Mouse (Mus musculus): ENCODE data around the gene Fgf4. TPM values are rescaled to one million over a fixed set of nuclear protein-coding genes. Genes with fewer than 3 reads are reported as not detected.

Fgf4 gene
- not detected for total RNA-seq (2021)
- long read RNA-seq, experiment 1: 0 reads
- long read RNA-seq, experiment 2: 0 reads

- no peak for DNase-seq (ENCODE audit: low spot score in 2 of 2)
These were observed at the start of gene Fgf4 for GRCm38 (mm10) chr7:144847067-144847466. Fgf4 (plus strand) TSS chr7:144847367.

- DNase-seq (ENCODE audit: low spot score in 2 of 2): no peak
These were observed 48.7 kb upstream of the Fgf4 start for GRCm38 (mm10) chr7:144798471-144798870.

- no peak for DNase-seq (ENCODE audit: low spot score in 2 of 2)
These were observed 40.1 kb upstream of the Fgf4 start for GRCm38 (mm10) chr7:144807036-144807435.

- DNase-seq (ENCODE audit: low spot score in 2 of 2): no peak
These were observed 39.1 kb upstream of the Fgf4 start for GRCm38 (mm10) chr7:144807976-144808577.

GRCm38 (mm10) chr7:144811521-144811920 is 35.6 kb upstream of the Fgf4 start:
- DNase-seq (ENCODE audit: low spot score in 2 of 2): no peak

GRCm38 (mm10) chr7:144821901-144822300 is 25.3 kb upstream of the Fgf4 start:
- DNase-seq (ENCODE audit: low spot score in 2 of 2): no peak

- DNase-seq (ENCODE audit: low spot score in 2 of 2): no peak
These were observed 23.2 kb upstream of the Fgf4 start for GRCm38 (mm10) chr7:144823988-144824387.

- no peak for DNase-seq (ENCODE audit: low spot score in 2 of 2)
These were observed 18.8 kb upstream of the Fgf4 start for GRCm38 (mm10) chr7:144828369-144828768.

GRCm38 (mm10) chr7:144837891-144838488 is 9.2 kb upstream of the Fgf4 start, which contains the start of gene Fgf3:
Fgf3 (plus strand) TSS chr7:144838083.
- DNase-seq (ENCODE audit: low spot score in 2 of 2): no peak

GRCm38 (mm10) chr7:144838522-144839503 is 8.4 kb upstream of the Fgf4 start:
- no peak for DNase-seq (ENCODE audit: low spot score in 2 of 2)

GRCm38 (mm10) chr7:144846158-144846557 is 1.0 kb upstream of the Fgf4 start:
- peak; percentile 43 to 48 for DNase-seq (ENCODE audit: low spot score in 2 of 2)

GRCm38 (mm10) chr7:144851321-144851720 is 4.2 kb downstream of the Fgf4 start:
- DNase-seq (ENCODE audit: low spot score in 2 of 2): no peak

- no peak for DNase-seq (ENCODE audit: low spot score in 2 of 2)
These were observed 7.8 kb downstream of the Fgf4 start for GRCm38 (mm10) chr7:144854966-144855365.

- no peak for DNase-seq (ENCODE audit: low spot score in 2 of 2)
These were observed 10.0 kb downstream of the Fgf4 start for GRCm38 (mm10) chr7:144857158-144857557.

- no peak for DNase-seq (ENCODE audit: low spot score in 2 of 2)
These were observed 10.7 kb downstream of the Fgf4 start for GRCm38 (mm10) chr7:144857826-144858342.

GRCm38 (mm10) chr7:144858702-144859101 is 11.5 kb downstream of the Fgf4 start:
- DNase-seq (ENCODE audit: low spot score in 2 of 2): no peak

- DNase-seq (ENCODE audit: low spot score in 2 of 2): no peak
These were observed 14.0 kb downstream of the Fgf4 start for GRCm38 (mm10) chr7:144861056-144861768.

- DNase-seq (ENCODE audit: low spot score in 2 of 2): no peak
These were observed 14.6 kb downstream of the Fgf4 start for GRCm38 (mm10) chr7:144861769-144862070.

- DNase-seq (ENCODE audit: low spot score in 2 of 2): no peak
These were observed 15.0 kb downstream of the Fgf4 start for GRCm38 (mm10) chr7:144862126-144862525.

GRCm38 (mm10) chr7:144862712-144863111 is 15.5 kb downstream of the Fgf4 start:
- DNase-seq (ENCODE audit: low spot score in 2 of 2): no peak

GRCm38 (mm10) chr7:144863196-144863595 is 16.0 kb downstream of the Fgf4 start:
- no peak for DNase-seq (ENCODE audit: low spot score in 2 of 2)
